In the genomic region with DNA sequence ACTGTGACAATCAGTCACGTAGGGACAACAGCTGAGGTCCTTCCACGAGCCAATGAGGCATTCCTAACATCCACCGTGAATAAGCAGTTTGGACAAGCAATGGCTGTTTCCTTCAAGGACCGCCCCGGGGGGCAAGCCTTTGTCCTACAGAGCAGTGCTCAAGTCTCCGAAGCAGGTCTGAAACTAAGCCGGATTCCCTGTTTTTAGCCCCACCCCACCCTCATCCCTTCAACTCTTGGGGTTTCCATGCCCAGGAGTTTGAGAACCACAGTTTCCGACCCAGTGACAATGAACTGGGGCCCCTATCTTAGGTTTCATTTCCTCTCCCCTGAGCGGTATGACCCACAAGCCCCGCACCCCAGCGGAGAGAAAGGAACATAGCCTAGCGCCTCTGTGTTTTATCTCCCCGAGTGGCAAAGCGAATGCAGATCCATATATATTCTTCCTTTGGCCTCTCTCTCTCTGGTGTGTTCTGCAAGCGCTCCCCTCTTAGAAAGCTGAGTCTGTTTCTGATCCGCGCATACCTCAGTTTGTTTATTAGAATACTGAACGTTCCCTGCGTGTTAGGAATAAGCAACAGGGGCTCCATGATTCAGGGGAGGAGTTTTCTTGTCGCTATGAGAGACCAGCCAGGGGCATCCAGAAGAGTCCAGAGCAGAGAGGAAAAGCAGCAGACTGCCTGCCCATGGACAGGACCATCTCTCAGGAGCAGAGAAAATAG, we compare ENCODE assay signal across 8 mouse cellular contexts. TPM values are rescaled to one million over a fixed set of nuclear protein-coding genes. Genes with fewer than 3 reads are reported as not detected.
DNase-seq lines count a peak whose midpoint lies in the region; ATAC-seq and TF ChIP-seq lines count a peak whose summit lies in the region.

No protein-coding gene starts in this region.

- H3K27me3 ChIP-seq in E14TG2a.4 (ENCODE audit: insufficient read depth, low read length): peaks cover 37% of the 10 kb centered on the region
- peaks cover 3% of the 10 kb centered on the region; the same call in 1 of the 2 replicates for H3K27me3 ChIP-seq in embryonic facial prominence, embryonic 10.5 days (replicated peaks; ENCODE audit: low read depth, poor library complexity, severe bottlenecking)
- no peaks in the 10 kb centered on the region for H3K27me3 ChIP-seq in liver, embryonic 15.5 days

- ATAC-seq in hematopoietic stem cell, adult 5-6 weeks (replicated peaks in 1 of 2; ENCODE audit: insufficient read depth in 1 of 2, low FRiP score in 2 of 2, low TSS enrichment in 1 of 2, low read depth in 1 of 2, poor library complexity in 2 of 2, severe bottlenecking in 2 of 2): peak; percentile 63 to 70
- no peak for ATAC-seq in liver, embryonic 15.5 days (ENCODE audit: insufficient read depth)

- peaks cover 27% of the 10 kb centered on the region for H3K36me3 ChIP-seq in E14TG2a.4 (ENCODE audit: insufficient read depth, low read length)
- H3K36me3 ChIP-seq in embryonic facial prominence, embryonic 10.5 days (replicated peaks): peaks cover 20% of the 10 kb centered on the region
- peaks cover 33% of the 10 kb centered on the region for H3K36me3 ChIP-seq in liver, embryonic 15.5 days (replicated peaks)

- peak overlapping the region; percentile 72 for H3K9ac ChIP-seq in liver, embryonic 15.5 days

- peak overlapping the region; percentile 80 for H3K4me2 ChIP-seq in liver, embryonic 15.5 days

- peak overlapping the region; percentile 45 for H3K4me3 ChIP-seq in E14TG2a.4 (replicated peaks; ENCODE audit: low read length)
- peak overlapping the region; percentile 32 for H3K4me3 ChIP-seq in embryonic facial prominence, embryonic 10.5 days
- peak overlapping the region; percentile 65 for H3K4me3 ChIP-seq in liver, embryonic 15.5 days (replicated peaks)

- no peaks in the 10 kb centered on the region for H3K9me3 ChIP-seq in E14TG2a.4 (ENCODE audit: low read length)
- no peaks in the 10 kb centered on the region for H3K9me3 ChIP-seq in embryonic facial prominence, embryonic 10.5 days
- no peaks in the 10 kb centered on the region for H3K9me3 ChIP-seq in liver, embryonic 15.5 days (replicated peaks)

- H3K27ac ChIP-seq in embryonic facial prominence, embryonic 10.5 days (replicated peaks): peak overlapping the region; percentile 30; the same call in 1 of the 2 replicates
- H3K27ac ChIP-seq in liver, embryonic 15.5 days (replicated peaks): peak overlapping the region; percentile 91

- WGBS in embryonic facial prominence, embryonic 10.5 days: 22% methylated on average over 20 of the region's 20 CpGs
- 6% methylated on average over 20 of the region's 20 CpGs for WGBS in liver, embryonic 15.5 days (ENCODE audit: insufficient replicate concordance)

- peaks cover 68% of the 10 kb centered on the region for H3K4me1 ChIP-seq in E14TG2a.4 (replicated peaks; ENCODE audit: low read depth, low read length)
- peaks cover 23% of the 10 kb centered on the region for H3K4me1 ChIP-seq in embryonic facial prominence, embryonic 10.5 days
- H3K4me1 ChIP-seq in liver, embryonic 15.5 days (replicated peaks): peaks cover 61% of the 10 kb centered on the region

- no peak for TF ChIP-seq CTCF in E14TG2a.4 (conservative IDR thresholded peaks at IDR 0.05; ENCODE audit: low read length)

- peak; percentile 42 for DNase-seq in embryonic facial prominence, embryonic 10.5 days (ENCODE audit: low spot score)
- peak; percentile 78 for DNase-seq in naive thymus-derived CD4-positive, alpha-beta T cell, adult 2 months (ENCODE audit: low read depth)
- peak; percentile 56 to 64 for DNase-seq in thymus, postnatal 36 days
- DNase-seq in cerebellum, adult 9-11 months: no peak
- no peak for DNase-seq in cerebellum, postnatal 36 days

RNA-seq across cellular contexts. Expression of a gene that starts 0.8 kb away (rescaled TPM):
- polyA plus RNA-seq in embryonic facial prominence, embryonic 10.5 days (2016; fragmentation: Nextera tagmentation; extraction: Ambion mirVana): 0.40 and 0.55 TPM in 2 replicates
- total RNA-seq in hematopoietic stem cell, adult 5-6 weeks (2017): 10.6 and 28.4 TPM in 2 replicates
- 94.6 and 121 TPM in 2 replicates for polyA plus RNA-seq in liver, embryonic 15.5 days (2015; fragmentation: Nextera tagmentation; extraction: Ambion mirVana)

RNA-seq across cellular contexts. Expression of a gene that starts 16.8 kb away (rescaled TPM):
- 66.2 and 70.1 TPM in 2 replicates for polyA plus RNA-seq in embryonic facial prominence, embryonic 10.5 days (2016; fragmentation: Nextera tagmentation; extraction: Ambion mirVana)
- total RNA-seq in hematopoietic stem cell, adult 5-6 weeks (2017): 29.8 and 33.3 TPM in 2 replicates
- 15.9 and 19.3 TPM in 2 replicates for polyA plus RNA-seq in liver, embryonic 15.5 days (2015; fragmentation: Nextera tagmentation; extraction: Ambion mirVana)

Comparison
In these comparisons a context has a peak if more than half of its experiments do, and no peak if none do; other contexts are left out.
1. DNase-seq: peak in embryonic facial prominence, embryonic 10.5 days (single experiment), naive thymus-derived CD4-positive, alpha-beta T cell, adult 2 months (single experiment) and thymus, postnatal 36 days (2 of 2); none in cerebellum, adult 9-11 months (single experiment) and cerebellum, postnatal 36 days (0 of 2).
2. RNA of a gene that starts 0.8 kb away (polyA plus RNA-seq): 94.6 to 121 TPM in liver, embryonic 15.5 days; 0.40 to 0.55 TPM in embryonic facial prominence, embryonic 10.5 days; every median in the first group is over 10 times any median in the second.
3. Peak in every context shown above with its lines, with median percentiles within 50 percentile points of each other: H3K4me3 ChIP-seq.